Mouse (Mus musculus) lung, postnatal 0 days (tissue): ENCODE results near the gene Srpk2. TPM values are rescaled to one million over a fixed set of nuclear protein-coding genes. Genes with fewer than 3 reads are reported as not detected.

Source experiments
- ATAC-seq: fragments of 200-750 bp; cut with Nextera tagmentation; 2 replicates; pipeline ENCODE4 v1.8.0; 2017; ENCODE audit warnings: moderate library complexity
- DNase-seq: peaks from one replicate; pipeline ENCODE4 v3.0.0-alpha.2; 2016; ENCODE audit warnings: low spot score
- H3K27ac ChIP-seq: fragments of 300-500 bp; sonication (generic); 2 replicates; pipeline ENCODE4 v1.5.1; 2014; ENCODE audit warnings: antibody characterized with exemption, mild to moderate bottlenecking, low read length, mixed read lengths
- H3K27me3 ChIP-seq: fragments of 300-500 bp; sonication (generic); replicated peaks from 2 replicates; pipeline ENCODE4 v1.6.1; 2014; ENCODE audit warnings: low read length, mixed read lengths; ENCODE audit not compliant: insufficient read depth
- H3K36me3 ChIP-seq: fragments of 300-500 bp; sonication (generic); 2 replicates; pipeline ENCODE4 v1.6.1; 2014; ENCODE audit warnings: low read length, mixed read lengths; ENCODE audit not compliant: insufficient read depth
- H3K4me1 ChIP-seq: fragments of 300-500 bp; sonication (generic); 2 replicates; pipeline ENCODE4 v1.6.1; 2014; ENCODE audit warnings: antibody characterized with exemption, low read depth, low read length, mixed read lengths; ENCODE audit not compliant: insufficient read depth
- H3K4me2 ChIP-seq: fragments of 300-500 bp; sonication (generic); replicated peaks from 2 replicates; pipeline ENCODE4 v1.6.1; 2014; ENCODE audit warnings: low read depth, mild to moderate bottlenecking, low read length, moderate library complexity, mixed read lengths
- H3K4me3 ChIP-seq: fragments of 300-500 bp; sonication (generic); 2 replicates; pipeline ENCODE4 v1.5.1; 2014; ENCODE audit warnings: low read depth, low read length
- H3K9ac ChIP-seq: fragments of 300-500 bp; sonication (generic); replicated peaks from 2 replicates; pipeline ENCODE4 v1.6.1; 2014; ENCODE audit warnings: low read depth, mild to moderate bottlenecking
- H3K9me3 ChIP-seq: fragments of 300-500 bp; sonication (generic); 2 replicates; pipeline ENCODE4 v1.6.1; 2016; ENCODE audit warnings: low read length, mixed read lengths
- CTCF ChIP-seq: IDR thresholded peaks from 2 replicates; pipeline ENCODE4 v1.5.1; 2016; ENCODE audit warnings: antibody characterized with exemption, mild to moderate bottlenecking
- EP300 ChIP-seq: IDR thresholded peaks from 2 replicates; pipeline ENCODE4 v1.6.1; 2016; ENCODE audit warnings: antibody characterized with exemption, mild to moderate bottlenecking, control low read depth
- WGBS: fragments of 180-500 bp; shearing (Covaris S2); extraction: QIAGEN DNeasy Blood & Tissue Kit; methylation state at CpG from one replicate; pipeline ENCODE4 v1.1.7; 2014; 5-methylcytosine and 5-hydroxymethylcytosine counted together
- polyA plus RNA-seq: library from polyadenylated mRNA; unstranded; fragments of >200 nt; fragmentation: Nextera tagmentation; extraction: Ambion mirVana; gene quantifications from 2 replicates; pipeline ENCODE4 v1.2.1, GENCODE M21; 2015

Srpk2 gene
- polyA plus RNA-seq, 1 experiment from 2014 or later = 38.1 TPM

GRCm38 (mm10) chr5:23674829-23675498 is 9.5 kb downstream of the Srpk2 start:
- no peaks in the 10 kb centered on the region for H3K36me3 ChIP-seq
- peak overlapping the region; percentile 60 for H3K9ac ChIP-seq
- peak overlapping the region; percentile 86 for H3K4me3 ChIP-seq
- under 1% methylated on average over 47 of the region's 61 CpGs for WGBS
- no peaks in the 10 kb centered on the region for H3K27me3 ChIP-seq
- peak overlapping the region; percentile 38; the same call in 1 of the 2 replicates for H3K27ac ChIP-seq
- peak; percentile 68 for DNase-seq
- ATAC-seq = peak; percentile 46
- no peaks in the 10 kb centered on the region for H3K4me1 ChIP-seq
- no peaks in the 10 kb centered on the region for H3K9me3 ChIP-seq
- TF ChIP-seq CTCF = peak; percentile 52
- TF ChIP-seq EP300 = no peak
- peak overlapping the region; percentile 94 for H3K4me2 ChIP-seq

DNA sequence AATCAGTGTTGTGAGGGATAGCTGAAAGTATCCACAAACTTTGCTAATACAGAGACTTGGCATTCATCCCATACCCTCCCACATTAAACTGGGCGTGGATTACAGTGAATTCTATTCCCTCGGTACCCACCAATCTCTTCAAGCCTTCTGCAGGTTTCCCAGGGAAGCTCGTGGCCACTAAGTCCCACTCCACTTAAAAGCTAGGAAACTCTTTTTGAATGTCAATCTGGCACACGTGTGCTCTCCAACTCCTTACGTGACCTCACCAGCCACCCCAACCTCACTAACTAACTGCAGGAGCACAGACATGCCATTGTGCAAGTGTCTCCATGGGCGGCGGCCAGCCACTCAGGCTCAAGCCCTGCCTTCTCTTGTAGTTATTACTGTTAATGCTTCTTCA is 12.3 kb downstream of the Srpk2 start:
- Histone ChIP-seq H3K4me3 (no peak overlapping the region), H3K9ac (no peak overlapping the region), H3K4me1 (no peaks in the 10 kb centered on the region), H3K4me2 (no peak overlapping the region), H3K36me3 (no peaks in the 10 kb centered on the region), H3K27me3 (no peaks in the 10 kb centered on the region), H3K9me3 (no peaks in the 10 kb centered on the region), H3K27ac (no peak overlapping the region)
- DNase-seq (peak; percentile 90), ATAC-seq (peak; percentile 89)
- 31% methylated on average over 7 of the region's 7 CpGs for WGBS
- TF ChIP-seq EP300 = peak; percentile 58
- no peak for TF ChIP-seq CTCF

- Histone ChIP-seq H3K4me3 (no peak overlapping the region), H3K27ac (no peak overlapping the region), H3K36me3 (no peaks in the 10 kb centered on the region), H3K4me1 (no peaks in the 10 kb centered on the region; the same call in 1 of the 2 replicates), H3K27me3 (no peaks in the 10 kb centered on the region), H3K9me3 (no peaks in the 10 kb centered on the region), H3K4me2 (no peak overlapping the region), H3K9ac (no peak overlapping the region)
- ATAC-seq (no peak), DNase-seq (no peak)
- 91% methylated on average over 4 of the region's 4 CpGs for WGBS
- TF ChIP-seq CTCF (peak; percentile 39), EP300 (no peak)
These were observed 13.5 kb downstream of the Srpk2 start for GRCm38 (mm10) chr5:23670880-23671279.

GRCm38 (mm10) chr5:23665906-23666305 is 18.5 kb downstream of the Srpk2 start:
- Histone ChIP-seq H3K27me3 (no peaks in the 10 kb centered on the region), H3K36me3 (no peaks in the 10 kb centered on the region), H3K4me2 (no peak overlapping the region), H3K9ac (no peak overlapping the region), H3K27ac (0 out of 2 replicates have a peak overlapping the region, but pooled peaks have one; percentile 12), H3K9me3 (no peaks in the 10 kb centered on the region), H3K4me1 (no peaks in the 10 kb centered on the region; the same call in 1 of the 2 replicates), H3K4me3 (no peak overlapping the region)
- TF ChIP-seq EP300 = peak; percentile 55
- TF ChIP-seq CTCF = no peak
- ATAC-seq (peak; percentile 95), DNase-seq (peak; percentile 80)

DNA sequence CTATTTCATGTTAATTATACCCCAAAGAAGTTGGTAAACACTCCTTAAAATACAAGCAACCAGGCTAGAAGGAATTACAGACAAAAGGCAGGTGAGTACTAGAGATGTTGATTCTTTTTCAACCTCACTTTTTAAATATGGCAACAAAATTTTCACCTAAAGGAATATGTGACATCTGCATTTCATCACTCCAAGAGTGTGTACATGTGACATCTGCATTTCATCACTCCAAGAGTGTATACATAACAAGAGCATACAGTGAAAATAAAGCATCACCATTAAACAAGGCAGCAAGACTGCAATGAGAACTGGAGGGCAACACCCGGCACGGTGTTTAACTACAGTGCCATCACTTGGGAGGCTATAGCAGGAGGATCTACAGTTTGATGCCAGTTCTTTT is 23.2 kb downstream of the Srpk2 start:
- no peak overlapping the region for H3K4me2 ChIP-seq
- H3K9me3 ChIP-seq = no peaks in the 10 kb centered on the region
- DNase-seq (no peak), ATAC-seq (no peak)
- WGBS = 56% methylated on average over 2 of the region's 2 CpGs
- TF ChIP-seq EP300 = no peak
- no peak for TF ChIP-seq CTCF
- no peak overlapping the region for H3K27ac ChIP-seq
- no peaks in the 10 kb centered on the region; the same call in 1 of the 2 replicates for H3K4me1 ChIP-seq
- no peak overlapping the region for H3K4me3 ChIP-seq
- H3K36me3 ChIP-seq = no peaks in the 10 kb centered on the region
- no peak overlapping the region for H3K9ac ChIP-seq
- H3K27me3 ChIP-seq = no peaks in the 10 kb centered on the region

- Histone ChIP-seq H3K4me2 (no peak overlapping the region), H3K27me3 (no peaks in the 10 kb centered on the region), H3K9me3 (no peaks in the 10 kb centered on the region), H3K4me1 (no peaks in the 10 kb centered on the region), H3K9ac (no peak overlapping the region), H3K27ac (no peak overlapping the region), H3K36me3 (no peaks in the 10 kb centered on the region), H3K4me3 (no peak overlapping the region)
- DNase-seq (no peak), ATAC-seq (peak; percentile 23)
- TF ChIP-seq EP300 = no peak
- WGBS = 71% methylated on average over 5 of the region's 5 CpGs
These were observed 26.4 kb downstream of the Srpk2 start for GRCm38 (mm10) chr5:23658017-23658416.
